ENCODE assay signal across 29 mouse cellular contexts in the genomic region with DNA sequence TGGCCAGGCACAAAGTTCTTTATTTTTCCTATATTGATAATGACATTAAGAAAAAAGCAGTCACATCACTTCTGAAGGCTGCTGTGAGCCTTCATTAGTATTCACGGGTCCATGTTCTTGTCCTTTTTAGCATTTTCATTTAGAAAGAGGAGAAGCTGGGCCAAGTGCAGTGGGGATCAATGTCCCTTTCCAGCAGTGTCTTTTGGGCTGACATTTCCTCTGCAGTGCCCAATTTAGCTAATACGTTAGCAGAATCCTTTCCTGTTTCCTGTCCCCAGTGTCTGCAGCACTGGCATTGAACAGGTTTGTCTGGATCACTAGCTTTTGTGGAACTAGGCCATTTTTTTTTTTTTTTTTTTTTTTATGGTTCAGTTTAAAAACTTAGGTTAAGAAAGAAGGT.
DNase-seq lines count a peak whose midpoint lies in the region; ATAC-seq and TF ChIP-seq lines count a peak whose summit lies in the region.
"Had no signal": no experiment of that assay in that cellular context is flagged by ENCODE, and none has a peak within 500 bp of the region (broad histone marks: within the 10 kb centered on the region; RNA-seq: fewer than 3 reads in every experiment).

No protein-coding gene starts in this region.

- no peaks in the 10 kb centered on the region; the same call in 1 of the 2 replicates for H3K4me1 ChIP-seq in hindbrain, postnatal 0 days (ENCODE audit: insufficient read depth, low read length)
- no peaks in the 10 kb centered on the region for H3K4me1 ChIP-seq in hindbrain, embryonic 11.5 days (replicated peaks; ENCODE audit: control insufficient read depth, insufficient read depth, low read length)
- H3K4me1 ChIP-seq in kidney, embryonic 15.5 days = 0 out of 2 replicates have a peak, but pooled peaks cover 2% of the 10 kb centered on the region
- H3K4me1 ChIP-seq in neural tube, embryonic 15.5 days = peaks cover 7% of the 10 kb centered on the region
- H3K4me1 ChIP-seq: embryonic facial prominence, embryonic 10.5 days; midbrain, embryonic 12.5 days had no signal

- 38% methylated on average over 2 of the region's 2 CpGs for WGBS in hindbrain, postnatal 0 days
- WGBS in hindbrain, embryonic 11.5 days = 88% methylated on average over 2 of the region's 2 CpGs
- WGBS in kidney, embryonic 15.5 days = 62% methylated on average over 2 of the region's 2 CpGs
- WGBS in neural tube, embryonic 15.5 days = 57% methylated on average over 2 of the region's 2 CpGs

- TF ChIP-seq CTCF in hindbrain, postnatal 0 days (IDR thresholded peaks at IDR 0.05; ENCODE audit: low read depth) = no peak

- H3K9ac ChIP-seq in hindbrain, postnatal 0 days (replicated peaks; ENCODE audit: low read length) = no peak overlapping the region
- no peak overlapping the region for H3K9ac ChIP-seq in hindbrain, embryonic 11.5 days (ENCODE audit: low read depth, low read length)
- H3K9ac ChIP-seq in kidney, embryonic 15.5 days = no peak overlapping the region
- H3K9ac ChIP-seq in neural tube, embryonic 15.5 days (replicated peaks) = no peak overlapping the region
- H3K9ac ChIP-seq: embryonic facial prominence, embryonic 15.5 days; forebrain, embryonic 12.5 days; forebrain, postnatal 0 days; hindbrain, embryonic 15.5 days; liver, embryonic 15.5 days; lung, embryonic 14.5 days; midbrain, embryonic 12.5 days had no signal

- H3K9me3 ChIP-seq in hindbrain, postnatal 0 days (ENCODE audit: low read length) = no peaks in the 10 kb centered on the region
- H3K9me3 ChIP-seq in hindbrain, embryonic 11.5 days (ENCODE audit: control insufficient read depth, low read length) = no peaks in the 10 kb centered on the region
- H3K9me3 ChIP-seq in kidney, embryonic 15.5 days (replicated peaks) = no peaks in the 10 kb centered on the region
- no peaks in the 10 kb centered on the region for H3K9me3 ChIP-seq in neural tube, embryonic 15.5 days (replicated peaks)
- H3K9me3 ChIP-seq: embryonic facial prominence, embryonic 10.5 days; forebrain, embryonic 12.5 days; heart, embryonic 10.5 days; hindbrain, embryonic 15.5 days; liver, embryonic 15.5 days; midbrain, embryonic 12.5 days had no signal

- peaks cover 3% of the 10 kb centered on the region; the same call in 1 of the 2 replicates for H3K36me3 ChIP-seq in hindbrain, postnatal 0 days (ENCODE audit: insufficient read depth, low read length)
- no peaks in the 10 kb centered on the region for H3K36me3 ChIP-seq in hindbrain, embryonic 11.5 days (ENCODE audit: control insufficient read depth, insufficient read depth, low read length)
- peaks cover 40% of the 10 kb centered on the region for H3K36me3 ChIP-seq in kidney, embryonic 15.5 days
- H3K36me3 ChIP-seq in neural tube, embryonic 15.5 days = peaks cover 6% of the 10 kb centered on the region; the same call in 1 of the 2 replicates
- H3K36me3 ChIP-seq: liver, embryonic 15.5 days had no signal

- peak; percentile 27 for DNase-seq in hindbrain, postnatal 0 days (ENCODE audit: low spot score)
- no peak for DNase-seq in hindbrain, embryonic 11.5 days (ENCODE audit: low spot score)
- no peak for DNase-seq in kidney, adult 18-20 months
- no peak for DNase-seq in neural tube, embryonic 10.5 days (ENCODE audit: extremely low spot score, low spot score)
- DNase-seq in cerebellum, adult 11 months = no peak
- DNase-seq: adrenal gland, adult 8-10 months; B cell, adult 2 months; cerebellum, adult 8-10 months; cerebellum, postnatal 25 days; forebrain, postnatal 0 days; gastrocnemius, postnatal 14 days; heart, postnatal 36 days; layer of hippocampus, adult 9-11 months; liver; lung, embryonic 14.5 days; lung, postnatal 14 days; right cerebral cortex, adult 18-20 months; spleen, adult 18-20 months; thymus, postnatal 14 days had no signal

- no peak for ATAC-seq in hindbrain, postnatal 0 days
- no peak for ATAC-seq in hindbrain, embryonic 11.5 days (ENCODE audit: low FRiP score)
- no peak for ATAC-seq in kidney, embryonic 15.5 days (replicated peaks; ENCODE audit: low FRiP score)
- ATAC-seq in neural tube, embryonic 15.5 days (ENCODE audit: low FRiP score) = no peak
- ATAC-seq: activated CD4-positive, CD25-positive, alpha-beta regulatory T cell, adult 4 months; forebrain, postnatal 0 days had no signal

- H3K4me3 ChIP-seq in hindbrain, postnatal 0 days (ENCODE audit: low read length) = no peak overlapping the region
- no peak overlapping the region for H3K4me3 ChIP-seq in hindbrain, embryonic 11.5 days (ENCODE audit: low read depth, low read length)
- no peak overlapping the region for H3K4me3 ChIP-seq in kidney, embryonic 15.5 days (replicated peaks)
- no peak overlapping the region for H3K4me3 ChIP-seq in neural tube, embryonic 15.5 days (replicated peaks)
- H3K4me3 ChIP-seq: embryonic facial prominence, embryonic 10.5 days; embryonic facial prominence, embryonic 15.5 days; forebrain, embryonic 12.5 days; heart, embryonic 10.5 days; hindbrain, embryonic 15.5 days; liver, embryonic 15.5 days; midbrain, embryonic 12.5 days had no signal

- H3K27me3 ChIP-seq in hindbrain, postnatal 0 days (ENCODE audit: insufficient read depth, low read length) = no peaks in the 10 kb centered on the region
- no peaks in the 10 kb centered on the region for H3K27me3 ChIP-seq in hindbrain, embryonic 11.5 days (ENCODE audit: control insufficient read depth, insufficient read depth, low read length)
- no peaks in the 10 kb centered on the region for H3K27me3 ChIP-seq in kidney, embryonic 15.5 days
- no peaks in the 10 kb centered on the region for H3K27me3 ChIP-seq in neural tube, embryonic 15.5 days (replicated peaks)
- H3K27me3 ChIP-seq: embryonic facial prominence, embryonic 15.5 days; forebrain, embryonic 12.5 days; hindbrain, embryonic 15.5 days; liver, embryonic 15.5 days; midbrain, embryonic 12.5 days had no signal

- H3K27ac ChIP-seq in hindbrain, postnatal 0 days = 0 out of 2 replicates have a peak overlapping the region, but pooled peaks have one; percentile 27
- H3K27ac ChIP-seq in hindbrain, embryonic 11.5 days (ENCODE audit: low read depth, low read length) = no peak overlapping the region
- 0 out of 2 replicates have a peak overlapping the region, but pooled peaks have one; percentile 16 for H3K27ac ChIP-seq in kidney, embryonic 15.5 days
- 0 out of 2 replicates have a peak overlapping the region, but pooled peaks have one; percentile 15 for H3K27ac ChIP-seq in neural tube, embryonic 15.5 days (replicated peaks)
- H3K27ac ChIP-seq: embryonic facial prominence, embryonic 10.5 days; embryonic facial prominence, embryonic 15.5 days; forebrain, embryonic 12.5 days; heart, embryonic 10.5 days; liver, embryonic 15.5 days; midbrain, embryonic 12.5 days had no signal

- H3K4me2 ChIP-seq in hindbrain, postnatal 0 days (ENCODE audit: low read depth, low read length) = no peak overlapping the region
- H3K4me2 ChIP-seq in hindbrain, embryonic 11.5 days (replicated peaks; ENCODE audit: low read depth, low read length) = no peak overlapping the region
- H3K4me2 ChIP-seq in kidney, embryonic 15.5 days = no peak overlapping the region
- no peak overlapping the region for H3K4me2 ChIP-seq in neural tube, embryonic 15.5 days
- H3K4me2 ChIP-seq: embryonic facial prominence, embryonic 15.5 days; forebrain, embryonic 12.5 days; hindbrain, embryonic 15.5 days; liver, embryonic 15.5 days; lung, embryonic 14.5 days; midbrain, embryonic 12.5 days had no signal
